In genomic region chr17:8246102-8246754, GRCm38 (mm10) we compare ENCODE assay signal across 29 mouse cellular contexts. TPM values are rescaled to one million over a fixed set of nuclear protein-coding genes. Genes with fewer than 3 reads are reported as not detected.
DNase-seq lines count a peak whose midpoint lies in the region; ATAC-seq and TF ChIP-seq lines count a peak whose summit lies in the region.
"Had no signal": no experiment of that assay in that cellular context is flagged by ENCODE, and none has a peak within 500 bp of the region (broad histone marks: within the 10 kb centered on the region; RNA-seq: fewer than 3 reads in every experiment).

No protein-coding gene starts in this region.

- no peak overlapping the region for H3K9ac ChIP-seq in embryonic facial prominence, embryonic 14.5 days (ENCODE audit: low read depth, low read length)
- no peak overlapping the region for H3K9ac ChIP-seq in liver, postnatal 0 days (replicated peaks)
- H3K9ac ChIP-seq: embryonic facial prominence, embryonic 13.5 days; forebrain, embryonic 15.5 days; heart, embryonic 15.5 days; limb, embryonic 12.5 days; liver, embryonic 13.5 days; midbrain, embryonic 15.5 days; neural tube, embryonic 15.5 days had no signal

- TF ChIP-seq EP300 in liver, postnatal 0 days (IDR thresholded peaks at IDR 0.05; ENCODE audit: low read depth) = no peak

- no peak overlapping the region for H3K4me2 ChIP-seq in embryonic facial prominence, embryonic 14.5 days (ENCODE audit: low read depth, low read length)
- no peak overlapping the region for H3K4me2 ChIP-seq in liver, postnatal 0 days (ENCODE audit: low read depth, low read length)
- H3K4me2 ChIP-seq: embryonic facial prominence, embryonic 13.5 days; forebrain, embryonic 15.5 days; heart, embryonic 15.5 days; limb, embryonic 12.5 days; liver, embryonic 13.5 days; midbrain, embryonic 15.5 days; neural tube, embryonic 15.5 days had no signal

- 76% methylated on average over 4 of the region's 4 CpGs for WGBS in embryonic facial prominence, embryonic 14.5 days
- 84% methylated on average over 4 of the region's 4 CpGs for WGBS in embryonic facial prominence, embryonic 10.5 days
- WGBS in liver, postnatal 0 days (ENCODE audit: insufficient replicate concordance) = 77% methylated on average over 4 of the region's 4 CpGs

- no peak overlapping the region for H3K4me3 ChIP-seq in embryonic facial prominence, embryonic 14.5 days (ENCODE audit: low read depth, low read length)
- no peak overlapping the region for H3K4me3 ChIP-seq in embryonic facial prominence, embryonic 10.5 days
- no peak overlapping the region for H3K4me3 ChIP-seq in liver, postnatal 0 days (ENCODE audit: low read depth, low read length)
- H3K4me3 ChIP-seq: embryonic facial prominence, embryonic 13.5 days; forebrain, embryonic 15.5 days; heart, adult 2 months; heart, embryonic 15.5 days; limb, embryonic 12.5 days; liver, embryonic 13.5 days; megakaryocyte, embryonic 14.5 days; midbrain, embryonic 15.5 days; neural tube, embryonic 15.5 days had no signal

- H3K4me1 ChIP-seq in embryonic facial prominence, embryonic 14.5 days (ENCODE audit: control insufficient read depth, insufficient read depth, low read length) = no peaks in the 10 kb centered on the region
- H3K4me1 ChIP-seq in embryonic facial prominence, embryonic 10.5 days = no peaks in the 10 kb centered on the region
- no peaks in the 10 kb centered on the region for H3K4me1 ChIP-seq in liver, postnatal 0 days (ENCODE audit: insufficient read depth)
- H3K4me1 ChIP-seq: embryonic facial prominence, embryonic 13.5 days; forebrain, embryonic 15.5 days; heart, embryonic 15.5 days; liver, embryonic 13.5 days; megakaryocyte, embryonic 14.5 days; midbrain, embryonic 15.5 days; neural tube, embryonic 15.5 days had no signal

- peak; percentile 31 for DNase-seq in embryonic facial prominence, embryonic 14.5 days (ENCODE audit: low spot score)
- DNase-seq in embryonic facial prominence, embryonic 10.5 days (ENCODE audit: low spot score) = no peak
- DNase-seq in urinary bladder, postnatal 14 days (ENCODE audit: low spot score) = peak; percentile 9
- DNase-seq in urinary bladder, postnatal 25 days (ENCODE audit: low spot score) = no peak
- DNase-seq in cerebellum, adult 18-20 months = no peak
- DNase-seq in liver, postnatal 0 days = no peak
- no peak for DNase-seq in lung, postnatal 36 days
- DNase-seq: cerebellum, adult 9-10 months; gastrocnemius, postnatal 14 days; heart, adult 2 months; heart, postnatal 4 days; kidney, adult 8-10 months; liver, embryonic 13.5 days; right cerebral cortex, postnatal 14 days; spleen, adult 18-20 months; thymus, adult 18-20 months; thymus, postnatal 4 days had no signal

- peak; percentile 84 for ATAC-seq in embryonic facial prominence, embryonic 14.5 days (ENCODE audit: low read depth)
- ATAC-seq in monocyte, adult 5-6 weeks (replicated peaks; ENCODE audit: insufficient number of reproducible peaks, low FRiP score, low TSS enrichment, poor library complexity, severe bottlenecking) = 0 out of 2 replicates have a peak, but pooled peaks have one; percentile 45
- ATAC-seq in liver, postnatal 0 days = no peak
- ATAC-seq: forebrain, embryonic 15.5 days; hindbrain, embryonic 16.5 days; lung, postnatal 0 days; midbrain, embryonic 15.5 days had no signal

- no peaks in the 10 kb centered on the region for H3K9me3 ChIP-seq in embryonic facial prominence, embryonic 14.5 days (ENCODE audit: control insufficient read depth, low read length)
- no peaks in the 10 kb centered on the region for H3K9me3 ChIP-seq in embryonic facial prominence, embryonic 10.5 days
- H3K9me3 ChIP-seq in liver, postnatal 0 days (ENCODE audit: low read length) = no peaks in the 10 kb centered on the region
- H3K9me3 ChIP-seq: embryonic facial prominence, embryonic 13.5 days; forebrain, embryonic 15.5 days; heart, embryonic 15.5 days; limb, embryonic 12.5 days; liver, embryonic 13.5 days; megakaryocyte, embryonic 14.5 days; midbrain, embryonic 15.5 days; neural tube, embryonic 15.5 days had no signal

- no peaks in the 10 kb centered on the region for H3K27me3 ChIP-seq in embryonic facial prominence, embryonic 14.5 days (replicated peaks; ENCODE audit: control insufficient read depth, insufficient read depth, low read length)
- H3K27me3 ChIP-seq in embryonic facial prominence, embryonic 10.5 days (replicated peaks; ENCODE audit: low read depth, poor library complexity, severe bottlenecking) = peaks cover 7% of the 10 kb centered on the region; the same call in 1 of the 2 replicates
- no peaks in the 10 kb centered on the region for H3K27me3 ChIP-seq in liver, postnatal 0 days (ENCODE audit: insufficient read depth, low read length)
- H3K27me3 ChIP-seq: forebrain, embryonic 15.5 days; midbrain, embryonic 15.5 days; neural tube, embryonic 15.5 days had no signal

- no peak for TF ChIP-seq CTCF in liver, postnatal 0 days (IDR thresholded peaks at IDR 0.05; ENCODE audit: low read depth)

- H3K27ac ChIP-seq in embryonic facial prominence, embryonic 14.5 days (replicated peaks; ENCODE audit: low read depth, low read length) = no peak overlapping the region
- H3K27ac ChIP-seq in embryonic facial prominence, embryonic 10.5 days (replicated peaks) = no peak overlapping the region
- H3K27ac ChIP-seq in liver, postnatal 0 days (ENCODE audit: low read depth) = no peak overlapping the region
- H3K27ac ChIP-seq: embryonic facial prominence, embryonic 13.5 days; forebrain, embryonic 15.5 days; heart, adult 2 months; heart, embryonic 15.5 days; limb, embryonic 12.5 days; liver, embryonic 13.5 days; midbrain, embryonic 15.5 days; neural tube, embryonic 15.5 days had no signal

- no peaks in the 10 kb centered on the region for H3K36me3 ChIP-seq in embryonic facial prominence, embryonic 14.5 days (ENCODE audit: control insufficient read depth, insufficient read depth, low read length)
- no peaks in the 10 kb centered on the region for H3K36me3 ChIP-seq in embryonic facial prominence, embryonic 10.5 days (replicated peaks)
- no peaks in the 10 kb centered on the region for H3K36me3 ChIP-seq in liver, postnatal 0 days (replicated peaks; ENCODE audit: insufficient read depth, low read length)
- H3K36me3 ChIP-seq: embryonic facial prominence, embryonic 13.5 days; forebrain, embryonic 15.5 days; heart, embryonic 15.5 days; limb, embryonic 12.5 days; liver, embryonic 13.5 days; midbrain, embryonic 15.5 days; neural tube, embryonic 15.5 days had no signal

RNA-seq across cellular contexts. Expression of gene Ccr6, which starts 10.4 kb away (rescaled TPM):
- 0.18 TPM in 1 of 2 replicates, not detected in the other for polyA plus RNA-seq in embryonic facial prominence, embryonic 14.5 days (2014; fragmentation: Nextera tagmentation; extraction: Ambion mirVana)
- polyA plus RNA-seq in embryonic facial prominence, embryonic 10.5 days (2016; fragmentation: Nextera tagmentation; extraction: Ambion mirVana) = not detected in 2 replicates
- 8.5 to 10.9 TPM (median 9.5 TPM) in 3 replicates for total RNA-seq in monocyte, adult 5-6 weeks (2017)
- 0.45 and 1.1 TPM in 2 replicates for polyA plus RNA-seq in liver, postnatal 0 days (2015; fragmentation: Nextera tagmentation; extraction: Ambion mirVana)
- total RNA-seq: adrenal gland, postnatal 4 days; gastrocnemius, postnatal 14 days; heart, adult 2 months; heart, postnatal 4 days; MEL had no signal
- polyA plus RNA-seq: embryonic facial prominence, embryonic 13.5 days; forebrain, embryonic 15.5 days; hindbrain, embryonic 16.5 days; limb, embryonic 12.5 days; midbrain, embryonic 15.5 days; neural tube, embryonic 15.5 days had no signal

RNA-seq across cellular contexts. Expression of gene Mpc1, which starts 36.5 kb away (rescaled TPM):
- polyA plus RNA-seq in embryonic facial prominence, embryonic 14.5 days (2014; fragmentation: Nextera tagmentation; extraction: Ambion mirVana) = 188 and 209 TPM in 2 replicates
- polyA plus RNA-seq in embryonic facial prominence, embryonic 10.5 days (2016; fragmentation: Nextera tagmentation; extraction: Ambion mirVana) = 70.1 and 82.5 TPM in 2 replicates
- 48.2 to 112 TPM (median 78.5 TPM) in 3 replicates for total RNA-seq in monocyte, adult 5-6 weeks (2017)
- 1,393 and 1,436 TPM in 2 replicates for polyA plus RNA-seq in liver, postnatal 0 days (2015; fragmentation: Nextera tagmentation; extraction: Ambion mirVana)

Comparison
In these comparisons a context has a peak if more than half of its experiments do, and no peak if none do; other contexts are left out.
1. DNase-seq: peak in embryonic facial prominence, embryonic 14.5 days (single experiment) and urinary bladder, postnatal 14 days (single experiment); none in embryonic facial prominence, embryonic 10.5 days (single experiment), urinary bladder, postnatal 25 days (single experiment), cerebellum, adult 18-20 months (0 of 2), liver, postnatal 0 days (single experiment) and lung, postnatal 36 days (single experiment).